Mouse (Mus musculus): ENCODE measurements around the gene Slc23a4.

- TF ChIP-seq CTCF (IDR thresholded peaks at IDR 0.05; ENCODE audit: low read depth, low read length), result no peak
- TF ChIP-seq GATA1 (IDR thresholded peaks at IDR 0.05; ENCODE audit: borderline replicate concordance, low read length), result no peak
Measured at GRCm38 (mm10) chr6:34939451-34939850, 48.8 kb downstream of the Slc23a4 start.
